Mouse (Mus musculus) ovary, postnatal 36 days (tissue): ENCODE data around the gene Lrig3.
A peak's percentile ranks its signal among the peaks of the same experiment; 100 is the strongest.

Experiments used
- DNase-seq: peaks from one replicate; pipeline ENCODE4 v3.0.0; 2022; ENCODE audit warnings: low spot score, mixed read lengths

The Lrig3 gene

DNA sequence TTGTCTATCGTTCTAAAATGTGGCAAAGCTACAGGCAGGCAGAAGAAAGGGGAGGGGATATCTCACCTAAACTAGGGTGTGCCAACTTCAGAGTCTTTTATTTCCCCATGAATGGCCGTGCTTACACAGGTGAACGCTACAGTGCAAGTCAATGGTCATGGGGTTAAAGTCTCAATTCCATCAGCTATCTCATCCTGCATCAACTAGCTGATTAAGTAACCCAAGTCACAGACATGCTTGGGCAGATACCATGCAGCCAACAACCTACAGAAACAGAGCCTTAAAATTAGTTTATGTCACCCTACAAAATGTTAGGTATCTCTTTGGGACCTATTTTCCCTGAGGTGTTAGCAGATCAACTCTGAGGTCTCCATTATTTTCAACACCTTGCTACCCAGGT lies 1.3 kb upstream of the Lrig3 start:
- DNase-seq, result no peak

- peak; percentile 13 for DNase-seq
These were observed 698 bp downstream of the Lrig3 start for GRCm38 (mm10) chr10:125966481-125967251.

DNA sequence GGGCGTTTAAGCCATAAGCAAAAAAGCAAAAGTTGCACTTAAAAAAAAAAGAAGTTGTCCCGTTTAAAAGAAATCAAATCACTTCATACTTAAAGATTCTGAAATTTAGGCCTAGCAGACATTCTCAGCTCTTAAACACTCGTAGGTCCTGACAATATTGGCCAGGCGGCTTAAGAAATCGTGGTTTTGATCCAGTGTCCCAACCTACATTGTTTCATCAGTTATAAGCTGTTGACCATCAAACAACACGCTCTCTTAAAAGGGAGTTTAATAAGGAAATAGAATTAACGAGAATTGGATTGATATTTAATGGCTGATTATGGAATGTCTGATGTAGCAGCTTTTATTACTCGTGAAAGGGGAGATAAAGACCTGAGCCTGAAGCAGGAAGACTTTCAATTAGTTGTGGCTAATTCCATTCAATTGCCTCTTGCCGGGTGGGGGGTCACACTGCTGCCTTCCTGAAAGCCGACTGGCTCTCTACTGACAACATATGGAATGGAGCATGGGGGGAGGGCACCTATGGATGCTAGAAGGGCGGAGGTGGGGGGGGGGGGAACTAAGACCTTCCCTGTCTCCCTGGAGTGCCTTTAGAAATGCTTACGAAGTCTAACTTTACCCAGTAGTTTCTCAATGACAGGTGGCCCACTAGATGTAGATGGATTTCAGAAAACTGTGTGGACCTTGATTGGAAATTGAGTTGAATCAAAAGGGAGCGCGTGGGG lies 1.6 kb downstream of the Lrig3 start:
- no peak for DNase-seq

DNA sequence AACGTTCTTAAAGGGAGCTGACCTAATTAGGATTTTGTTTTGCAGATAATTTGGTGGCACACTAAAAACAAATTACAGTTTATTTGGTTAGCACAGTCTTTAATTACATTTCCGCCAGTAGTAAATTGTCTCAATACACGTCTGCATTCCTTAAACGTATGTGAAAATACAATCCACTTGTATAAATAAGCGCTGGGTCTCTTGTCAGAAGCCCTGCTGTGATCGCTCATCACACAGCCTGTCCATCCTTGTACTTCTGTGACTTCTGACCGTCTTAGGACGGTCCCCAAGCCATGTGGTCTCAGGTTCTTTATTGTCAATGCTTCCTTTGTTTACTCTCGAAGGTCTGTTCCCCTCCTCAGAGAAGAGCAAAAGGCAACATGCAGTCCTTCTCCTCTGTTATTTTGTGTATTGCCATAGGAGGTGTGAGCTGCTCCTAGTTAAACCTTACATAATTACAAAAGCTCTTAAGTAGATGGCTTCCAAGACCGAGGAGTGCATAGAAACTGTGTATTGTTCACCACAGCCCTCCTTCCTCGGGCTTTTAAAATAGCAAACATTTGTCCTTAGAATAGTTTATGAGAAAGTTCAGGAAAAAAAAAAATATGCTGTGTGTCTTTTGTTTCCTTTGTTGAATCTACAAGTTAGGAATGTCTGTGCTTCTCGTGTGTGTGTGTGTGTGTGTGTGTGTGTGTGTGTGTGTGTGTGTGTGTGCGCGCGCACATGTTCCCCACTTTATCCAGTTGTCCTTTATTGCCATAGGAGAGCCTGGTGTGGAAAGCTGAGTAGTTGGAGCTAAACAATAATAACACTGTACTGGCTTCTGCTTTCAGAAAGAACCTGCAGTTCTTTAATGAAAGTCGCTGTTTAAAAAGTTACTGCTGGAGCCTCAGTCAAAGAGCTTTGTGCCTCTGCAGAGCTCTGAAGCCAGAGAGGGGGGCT lies 2.5 kb downstream of the Lrig3 start:
- no peak for DNase-seq

GRCm38 (mm10) chr10:125969133-125969490 lies 3.1 kb downstream of the Lrig3 start:
- no peak for DNase-seq

GRCm38 (mm10) chr10:125970031-125970430 lies 4.1 kb downstream of the Lrig3 start:
- no peak for DNase-seq

- no peak for DNase-seq
These were observed 4.5 kb downstream of the Lrig3 start for GRCm38 (mm10) chr10:125970500-125970899.

DNA sequence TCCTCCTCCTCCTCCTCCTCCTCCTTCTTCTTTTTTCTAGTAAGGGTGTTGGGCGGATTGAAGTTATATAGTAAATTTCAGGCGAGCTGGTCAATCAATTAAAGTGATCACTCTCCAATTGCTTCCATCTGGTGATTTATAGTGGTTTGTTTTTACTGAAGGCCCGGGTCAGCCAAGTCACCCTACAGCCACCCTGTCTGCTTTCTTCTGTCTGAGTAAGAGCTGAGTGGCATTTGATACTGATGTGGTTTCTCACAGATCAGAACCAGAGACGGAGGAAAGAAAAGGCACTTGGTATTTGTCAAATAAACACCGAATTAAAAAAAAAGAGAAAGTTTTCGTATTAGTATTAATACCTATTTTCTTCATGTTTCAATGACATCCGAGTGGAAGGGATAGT lies 7.8 kb downstream of the Lrig3 start:
- no peak for DNase-seq

GRCm38 (mm10) chr10:125981938-125982337 lies 16.0 kb downstream of the Lrig3 start:
- DNase-seq, result no peak

GRCm38 (mm10) chr10:125984473-125985035 lies 18.6 kb downstream of the Lrig3 start:
- DNase-seq, result no peak

GRCm38 (mm10) chr10:125985795-125986194 lies 19.8 kb downstream of the Lrig3 start:
- no peak for DNase-seq

DNA sequence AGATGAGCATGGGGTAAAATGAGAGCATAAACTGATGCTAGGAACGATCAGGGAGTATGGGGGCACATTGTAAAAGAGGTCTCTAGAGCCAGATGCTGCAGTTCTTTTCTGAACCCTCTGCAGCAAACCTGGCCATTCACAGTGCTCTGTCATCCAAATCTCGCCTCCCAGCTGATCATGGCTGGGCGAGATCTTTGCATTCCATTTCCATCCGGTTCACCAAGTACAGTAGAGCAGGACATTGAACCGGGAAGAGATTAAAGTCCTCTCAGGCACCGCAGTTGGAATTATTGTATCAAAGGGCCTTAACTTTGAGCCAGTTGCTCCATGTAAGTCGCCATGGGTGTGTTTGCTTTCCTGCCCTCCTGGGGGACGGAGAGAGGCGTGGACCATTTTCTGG lies 20.5 kb downstream of the Lrig3 start:
- DNase-seq, result no peak

DNA sequence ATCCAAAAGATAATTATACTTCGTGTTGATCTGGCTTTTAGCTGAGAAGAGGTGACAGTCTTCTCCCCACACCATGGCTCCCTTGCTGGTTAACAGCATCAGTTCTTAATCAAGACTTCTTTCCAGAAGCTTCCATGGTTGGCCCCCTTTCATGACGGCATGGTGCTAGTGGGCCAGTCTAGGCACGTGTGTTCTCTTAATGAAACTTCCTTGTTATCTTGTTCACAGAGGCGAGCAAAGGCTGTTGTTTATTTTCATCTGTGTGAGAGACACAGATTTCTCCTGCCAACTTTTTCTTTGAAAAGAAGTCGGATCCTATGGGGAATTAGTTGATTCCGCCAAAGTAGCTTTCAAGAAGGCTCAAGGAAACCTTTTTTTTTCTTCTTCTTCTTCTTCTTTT lies 21.3 kb downstream of the Lrig3 start:
- no peak for DNase-seq

DNA sequence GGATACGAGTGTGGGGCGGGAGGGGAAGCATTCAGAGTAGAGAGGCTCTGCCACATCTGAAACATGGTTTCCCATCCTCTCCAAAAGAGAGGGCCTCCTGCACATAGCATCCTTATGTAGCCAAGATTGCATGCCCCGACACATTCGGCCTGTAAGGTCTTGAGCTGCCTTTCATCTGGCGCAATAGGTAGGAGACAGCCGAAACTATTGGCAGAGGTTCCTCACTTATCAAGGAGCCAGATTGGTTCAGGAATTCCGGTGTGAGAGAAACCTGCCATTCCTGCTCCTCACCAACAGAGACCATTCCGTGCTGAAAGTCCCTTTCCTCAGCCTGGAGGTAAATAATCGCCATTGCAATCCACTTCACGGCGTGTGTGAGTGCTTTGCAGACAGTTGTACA lies 22.1 kb downstream of the Lrig3 start:
- no peak for DNase-seq

DNA sequence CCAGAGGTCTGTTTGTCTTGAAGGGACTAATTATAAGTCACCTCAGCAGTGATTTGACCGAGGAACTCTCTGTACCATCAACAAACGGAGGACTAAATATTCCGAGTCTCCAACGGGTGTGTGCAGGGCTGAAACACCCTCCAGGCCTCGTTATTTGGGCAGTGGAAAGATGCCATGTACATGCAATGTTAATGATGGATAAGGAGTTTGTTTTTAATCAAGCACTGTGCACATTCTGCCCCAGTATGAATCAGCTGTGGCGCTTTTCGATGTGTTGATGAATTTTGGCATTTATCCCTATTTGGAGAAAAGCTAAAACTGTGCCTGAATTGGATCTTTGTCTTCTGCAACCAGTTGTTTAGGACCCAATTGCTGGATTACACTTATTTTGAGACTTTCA lies 23.9 kb downstream of the Lrig3 start:
- DNase-seq, result no peak

- no peak for DNase-seq
These were observed 24.4 kb downstream of the Lrig3 start for GRCm38 (mm10) chr10:125990394-125990793.

DNA sequence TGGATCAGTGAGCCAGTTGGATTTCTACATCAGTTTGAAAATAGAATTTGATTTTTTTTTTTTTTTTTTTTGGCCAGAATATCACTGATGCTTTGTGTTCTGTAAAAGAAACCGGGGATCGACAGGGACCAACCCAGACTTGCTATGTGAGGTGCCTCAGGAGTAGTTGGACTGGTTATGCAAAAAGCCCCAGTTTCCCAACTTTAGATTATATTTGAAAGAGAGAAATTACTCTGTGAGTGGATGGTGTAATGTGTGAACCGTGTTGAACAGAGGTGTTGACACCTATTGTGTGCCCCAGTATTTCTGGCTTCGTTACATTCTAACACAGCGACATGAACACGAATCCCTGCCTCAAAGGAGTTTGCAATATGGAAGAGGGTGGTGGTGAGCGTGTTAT lies 25.9 kb downstream of the Lrig3 start:
- DNase-seq, result no peak

- DNase-seq, result no peak
These were observed 28.9 kb downstream of the Lrig3 start for GRCm38 (mm10) chr10:125994855-125995254.

- DNase-seq, result no peak
These were observed 29.7 kb downstream of the Lrig3 start for GRCm38 (mm10) chr10:125995701-125996100.

DNA sequence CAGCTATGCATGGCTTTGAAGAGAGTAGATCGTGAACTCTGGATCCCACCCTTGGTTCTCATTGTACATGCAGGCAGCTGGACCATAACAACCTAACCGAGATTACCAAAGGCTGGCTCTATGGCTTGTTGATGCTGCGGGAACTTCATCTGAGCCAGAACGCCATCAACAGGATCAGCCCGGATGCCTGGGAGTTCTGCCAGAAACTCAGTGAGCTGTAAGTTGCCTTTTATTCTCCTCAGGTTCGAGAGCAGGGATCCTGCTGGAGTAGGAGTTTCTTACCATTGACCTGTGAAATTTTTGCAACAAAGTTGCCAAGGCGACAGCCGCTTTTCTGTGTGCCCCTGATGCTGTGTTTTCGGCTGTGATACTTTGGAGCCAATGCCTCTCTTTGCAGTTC lies 31.0 kb downstream of the Lrig3 start:
- DNase-seq, result no peak

- DNase-seq, result no peak
These were observed 33.6 kb downstream of the Lrig3 start for GRCm38 (mm10) chr10:125999561-125999960.

DNA sequence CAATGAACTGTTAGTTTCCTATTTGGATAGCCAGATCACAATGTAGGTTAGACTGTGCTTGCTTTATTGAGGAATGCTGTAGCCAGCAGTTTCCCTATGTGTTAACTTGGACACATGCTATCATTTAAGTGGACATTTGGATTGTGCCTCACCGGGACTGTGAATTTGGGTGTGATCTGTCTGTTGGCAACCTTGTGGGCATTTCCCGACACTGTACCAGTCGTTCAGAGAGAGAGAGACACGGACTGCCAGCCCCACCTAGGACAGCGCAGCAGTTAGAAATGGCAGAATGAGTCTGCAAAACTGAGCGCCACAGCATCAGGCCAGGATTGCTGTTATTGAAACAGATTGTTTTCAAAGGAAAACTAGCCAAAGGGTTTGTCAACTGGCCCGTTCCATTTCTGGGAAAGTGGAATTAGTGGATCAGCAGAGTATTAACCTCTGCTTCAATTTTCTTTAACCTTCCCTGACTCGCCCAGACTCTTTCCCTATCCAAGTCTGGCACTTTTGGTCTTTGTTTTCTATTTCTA lies 35.0 kb downstream of the Lrig3 start:
- DNase-seq, result no peak
